Mouse (Mus musculus) spleen, adult 2 months (tissue): ENCODE measurements around the gene Ndufb5.

Experiments used
- CTCF ChIP-seq: fragments of 200-500 bp; IDR thresholded peaks from 2 replicates; pipeline ENCODE4 v1.5.1; 2011; ENCODE audit warnings: mild to moderate bottlenecking, inconsistent platforms; ENCODE audit not compliant: insufficient read depth, insufficient read length, insufficient replicate concordance; ENCODE audit errors: extremely low read depth
- POLR2A ChIP-seq: fragments of 200-500 bp; IDR thresholded peaks from 2 replicates; pipeline ENCODE4 v1.6.1; 2011; ENCODE audit warnings: low read depth, low read length, inconsistent platforms

- TF ChIP-seq CTCF (no peak), POLR2A (no peak)
Observed at GRCm38 (mm10) chr3:32709388-32709787, 27.4 kb upstream of the Ndufb5 start.
